Mouse (Mus musculus): Measurements from ENCODE around the gene Hdac6.

GRCm38 (mm10) chrX:7928270-7928790 is 19.4 kb downstream of the Hdac6 start, which contains the start of gene Eras:
- no peak for TF ChIP-seq EP300 (IDR thresholded peaks at IDR 0.05; ENCODE audit: low read depth)
- no peak for TF ChIP-seq CTCF (IDR thresholded peaks at IDR 0.05; ENCODE audit: low read depth)

Measured in liver, embryonic 14.5 days (tissue).